1 mouse cellular context compared by ENCODE assay signal in the genomic region with DNA sequence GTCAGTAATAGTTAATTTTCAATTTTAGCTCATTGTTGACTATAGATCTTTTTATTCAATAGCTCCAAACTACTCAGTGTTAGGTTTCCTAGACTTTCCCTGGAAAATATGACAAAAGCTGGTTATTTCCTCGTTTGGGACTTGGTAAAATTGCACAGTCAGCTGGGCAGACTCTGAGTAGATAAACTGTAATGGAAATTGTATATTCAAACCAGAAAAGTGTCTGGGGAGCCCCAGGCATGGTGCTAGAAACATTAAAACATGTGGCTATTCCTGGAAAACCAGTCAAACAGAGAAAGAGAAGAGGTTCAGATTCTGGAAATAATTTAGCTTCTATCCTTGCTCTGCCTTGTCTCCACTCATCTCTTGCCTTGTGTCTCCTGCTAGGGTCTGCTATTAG.
TF ChIP-seq lines count a peak whose summit lies in the region.

No protein-coding gene starts in this region.

TF ChIP-seq in CH12.LX, 34 proteins besides CTCF, POLR2A, EP300 and RAD21 (continued from another document):
- TF ChIP-seq SIN3A (IDR thresholded peaks at IDR 0.05; ENCODE audit: low read length), result no peak
- no peak for TF ChIP-seq ZMIZ1 (IDR thresholded peaks at IDR 0.05; ENCODE audit: low read depth, low read length)
- 0 out of 2 replicates have a peak, but pooled peaks have one; percentile 17 for TF ChIP-seq JUND (conservative IDR thresholded peaks at IDR 0.05; ENCODE audit: low read depth, low read length)
- no peak for TF ChIP-seq USF2 (conservative IDR thresholded peaks at IDR 0.05; ENCODE audit: low read depth, low read length)
- TF ChIP-seq ETS1 (conservative IDR thresholded peaks at IDR 0.05; ENCODE audit: low read depth, low read length), result peak; percentile 76
- TF ChIP-seq CHD2 (IDR thresholded peaks at IDR 0.05; ENCODE audit: low read length), result no peak
